Mouse (Mus musculus) heart, postnatal 0 days (tissue): Measurements from ENCODE around the gene Atg7. TPM values are rescaled to one million over a fixed set of nuclear protein-coding genes. Genes with fewer than 3 reads are reported as not detected.

Experiments used
- ATAC-seq: fragments of 200-750 bp; cut with Nextera tagmentation; 2 replicates; pipeline ENCODE4 v1.8.0; 2017; ENCODE audit warnings: low read depth, moderate number of reproducible peaks, moderate library complexity; ENCODE audit not compliant: insufficient read depth
- DNase-seq: peaks from one replicate; pipeline ENCODE4 v3.0.0-alpha.2; 2016; ENCODE audit warnings: low spot score
- H3K27ac ChIP-seq: fragments of 300-500 bp; sonication (generic); 2 replicates; pipeline ENCODE4 v1.5.1; 2014; ENCODE audit warnings: low read depth, mild to moderate bottlenecking
- H3K27me3 ChIP-seq: fragments of 300-500 bp; sonication (generic); 2 replicates; pipeline ENCODE4 v1.6.1; 2014; ENCODE audit warnings: low read length, mixed read lengths; ENCODE audit not compliant: control insufficient read depth, insufficient read depth
- H3K36me3 ChIP-seq: fragments of 300-500 bp; sonication (generic); replicated peaks from 2 replicates; pipeline ENCODE4 v1.6.1; 2014; ENCODE audit warnings: low read length, mixed read lengths; ENCODE audit not compliant: control insufficient read depth, insufficient read depth
- H3K4me1 ChIP-seq: fragments of 300-500 bp; sonication (generic); 2 replicates; pipeline ENCODE4 v1.6.1; 2014; ENCODE audit warnings: antibody characterized with exemption; ENCODE audit not compliant: control insufficient read depth, insufficient read depth
- H3K4me2 ChIP-seq: fragments of 300-500 bp; sonication (generic); 2 replicates; pipeline ENCODE4 v1.6.1; 2014; ENCODE audit warnings: low read depth, mild to moderate bottlenecking, low read length, moderate library complexity
- H3K4me3 ChIP-seq: fragments of 300-500 bp; sonication (generic); 2 replicates; pipeline ENCODE4 v1.5.1; 2014; ENCODE audit warnings: low read depth, low read length
- H3K9ac ChIP-seq: fragments of 300-500 bp; sonication (generic); replicated peaks from 2 replicates; pipeline ENCODE4 v1.6.1; 2014; ENCODE audit warnings: low read depth, low read length, mixed read lengths
- H3K9me3 ChIP-seq: fragments of 300-500 bp; sonication (generic); replicated peaks from 2 replicates; pipeline ENCODE4 v1.6.1; 2016; ENCODE audit warnings: low read length; ENCODE audit not compliant: control insufficient read depth
- CTCF ChIP-seq: IDR thresholded peaks from 2 replicates; pipeline ENCODE4 v1.5.1; 2016; ENCODE audit warnings: antibody characterized with exemption, control low read depth, low read depth
- EP300 ChIP-seq: IDR thresholded peaks from 2 replicates; pipeline ENCODE4 v1.6.1; 2016; ENCODE audit warnings: antibody characterized with exemption, low read depth
- WGBS: fragments of 180-500 bp; shearing (Covaris S2); extraction: QIAGEN DNeasy Blood & Tissue Kit; methylation state at CpG from one replicate; pipeline ENCODE4 v1.1.7; 2014; 5-methylcytosine and 5-hydroxymethylcytosine counted together
- polyA plus RNA-seq: library from polyadenylated mRNA; unstranded; fragments of >200 nt; fragmentation: Nextera tagmentation; extraction: Ambion mirVana; gene quantifications from 2 replicates; pipeline ENCODE4 v1.2.1, GENCODE M21; 2015
- total RNA-seq: library from RNA; depleted of rRNA; stranded (reverse); fragments of >200 nt; gene quantifications from 2 replicates; pipeline ENCODE4 v1.2.3, GENCODE M21; 2014; ENCODE audit warnings: low replicate concordance

Gene Atg7
- total and polyA plus RNA-seq, 2 experiments from 2014 or later, result 13.8 to 14.8 TPM

- no peaks in the 10 kb centered on the region for H3K36me3 ChIP-seq
- no peak overlapping the region for H3K4me2 ChIP-seq
- no peak for DNase-seq
- no peak for ATAC-seq
- no peaks in the 10 kb centered on the region for H3K9me3 ChIP-seq
- TF ChIP-seq EP300 (no peak), CTCF (no peak)
- H3K4me3 ChIP-seq, result no peak overlapping the region
- 51% methylated on average over 4 of the region's 4 CpGs for WGBS
- H3K4me1 ChIP-seq, result 0 out of 2 replicates have a peak, but pooled peaks cover 7% of the 10 kb centered on the region
- H3K27ac ChIP-seq, result no peak overlapping the region
- no peak overlapping the region for H3K9ac ChIP-seq
- H3K27me3 ChIP-seq, result no peaks in the 10 kb centered on the region
These were observed 16.5 kb downstream of the Atg7 start for GRCm38 (mm10) chr6:114659278-114659991.

GRCm38 (mm10) chr6:114659992-114660800 is 17.3 kb downstream of the Atg7 start:
- H3K27ac ChIP-seq, result no peak overlapping the region
- TF ChIP-seq EP300 (no peak), CTCF (no peak)
- 58% methylated on average over 5 of the region's 5 CpGs for WGBS
- DNase-seq (no peak), ATAC-seq (no peak)
- H3K27me3 ChIP-seq, result no peaks in the 10 kb centered on the region
- H3K4me1 ChIP-seq, result 0 out of 2 replicates have a peak, but pooled peaks cover 7% of the 10 kb centered on the region
- H3K4me3 ChIP-seq, result no peak overlapping the region
- H3K9ac ChIP-seq, result no peak overlapping the region
- no peak overlapping the region for H3K4me2 ChIP-seq
- no peaks in the 10 kb centered on the region for H3K36me3 ChIP-seq
- H3K9me3 ChIP-seq, result no peaks in the 10 kb centered on the region

GRCm38 (mm10) chr6:114663707-114664106 is 20.8 kb downstream of the Atg7 start:
- 73% methylated on average over 2 of the region's 2 CpGs for WGBS
- ATAC-seq (no peak), DNase-seq (no peak)
- Histone ChIP-seq H3K27me3 (no peaks in the 10 kb centered on the region), H3K9ac (no peak overlapping the region), H3K4me3 (no peak overlapping the region), H3K36me3 (no peaks in the 10 kb centered on the region), H3K27ac (no peak overlapping the region), H3K9me3 (no peaks in the 10 kb centered on the region), H3K4me1 (0 out of 2 replicates have a peak, but pooled peaks cover 7% of the 10 kb centered on the region), H3K4me2 (no peak overlapping the region)
- no peak for TF ChIP-seq CTCF
- no peak for TF ChIP-seq EP300

- no peak for ATAC-seq
- TF ChIP-seq EP300, result no peak
- TF ChIP-seq CTCF, result no peak
- Histone ChIP-seq H3K4me2 (no peak overlapping the region), H3K9me3 (no peaks in the 10 kb centered on the region), H3K4me1 (0 out of 2 replicates have a peak, but pooled peaks cover 7% of the 10 kb centered on the region), H3K27me3 (no peaks in the 10 kb centered on the region), H3K27ac (no peak overlapping the region), H3K4me3 (no peak overlapping the region), H3K9ac (no peak overlapping the region), H3K36me3 (no peaks in the 10 kb centered on the region)
- 71% methylated on average over 2 of the region's 2 CpGs for WGBS
- no peak for DNase-seq
These were observed 21.8 kb downstream of the Atg7 start for GRCm38 (mm10) chr6:114664716-114665115.

GRCm38 (mm10) chr6:114667518-114667917 is 24.6 kb downstream of the Atg7 start:
- TF ChIP-seq CTCF (no peak), EP300 (no peak)
- H3K4me2 ChIP-seq, result no peak overlapping the region
- H3K27me3 ChIP-seq, result no peaks in the 10 kb centered on the region
- no peaks in the 10 kb centered on the region for H3K36me3 ChIP-seq
- no peaks in the 10 kb centered on the region for H3K9me3 ChIP-seq
- 79% methylated on average over 6 of the region's 6 CpGs for WGBS
- no peak overlapping the region for H3K4me3 ChIP-seq
- 0 out of 2 replicates have a peak, but pooled peaks cover 7% of the 10 kb centered on the region for H3K4me1 ChIP-seq
- no peak overlapping the region for H3K9ac ChIP-seq
- DNase-seq (no peak), ATAC-seq (no peak)
- H3K27ac ChIP-seq, result no peak overlapping the region
